Mouse (Mus musculus): ENCODE measurements around the gene Rpl38.

The Rpl38 gene

DNA sequence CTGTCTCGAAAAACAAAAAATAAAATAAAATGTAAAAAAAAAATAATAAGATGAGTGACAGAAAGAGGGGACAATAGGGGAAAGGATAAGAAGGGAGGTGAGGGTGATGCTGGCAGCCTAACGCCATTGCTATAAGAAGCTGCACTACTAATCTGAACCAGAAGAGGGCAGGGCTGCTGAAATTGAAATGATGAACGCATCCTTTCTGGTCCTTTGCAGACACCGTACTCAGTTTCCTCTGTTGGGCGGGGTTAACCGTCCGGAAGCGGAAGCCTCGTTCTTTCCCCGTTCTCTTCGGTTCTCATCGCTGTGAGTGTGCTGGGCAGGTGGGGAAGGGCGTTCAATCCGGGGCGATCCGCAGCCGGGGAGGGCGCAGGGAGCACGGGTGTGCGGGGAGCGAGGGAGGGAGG is at the start of gene Rpl38:
Gene Rpl38, plus strand, starts transcription at position 224 of the 410 bp plus-strand sequence.
- DNase-seq (ENCODE audit: low read depth, low spot score), result peak; percentile 98

DNA sequence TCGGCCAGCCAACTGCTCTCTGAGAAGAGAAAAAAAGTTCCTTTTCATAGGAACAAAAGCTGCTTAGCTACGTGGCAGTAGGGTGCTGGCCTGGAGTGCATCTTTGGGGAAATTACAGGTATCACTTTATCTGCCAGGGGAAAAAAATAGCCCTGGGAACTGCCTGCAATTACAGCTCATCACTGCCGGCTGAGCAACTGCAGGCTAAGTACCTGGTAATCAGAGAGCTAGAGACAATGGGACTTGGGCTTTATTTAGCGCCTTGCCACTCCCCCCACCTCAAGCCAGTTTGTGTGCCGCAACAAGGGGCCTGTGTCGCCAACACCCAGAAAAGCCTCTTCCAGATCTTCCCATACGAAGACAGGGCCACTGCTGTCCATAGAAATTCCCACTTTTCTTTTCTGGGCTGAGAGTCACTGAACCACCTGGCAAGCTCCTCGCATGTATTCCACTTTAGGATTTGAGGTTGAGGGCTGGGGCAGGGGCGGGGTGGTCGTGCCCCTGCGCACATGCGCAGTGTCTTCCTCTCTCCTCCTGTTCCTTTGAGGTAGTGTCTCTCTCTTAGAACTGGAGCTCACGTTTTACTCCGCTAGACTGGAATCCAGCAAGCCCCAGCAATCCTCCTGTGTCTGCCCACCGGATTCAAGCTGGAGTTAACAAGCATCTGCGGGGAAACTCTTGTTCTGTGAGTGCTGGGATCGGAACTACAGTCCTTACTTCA is 49.5 kb upstream of the Rpl38 start:
- DNase-seq (ENCODE audit: low read depth, low spot score), result no peak

DNA sequence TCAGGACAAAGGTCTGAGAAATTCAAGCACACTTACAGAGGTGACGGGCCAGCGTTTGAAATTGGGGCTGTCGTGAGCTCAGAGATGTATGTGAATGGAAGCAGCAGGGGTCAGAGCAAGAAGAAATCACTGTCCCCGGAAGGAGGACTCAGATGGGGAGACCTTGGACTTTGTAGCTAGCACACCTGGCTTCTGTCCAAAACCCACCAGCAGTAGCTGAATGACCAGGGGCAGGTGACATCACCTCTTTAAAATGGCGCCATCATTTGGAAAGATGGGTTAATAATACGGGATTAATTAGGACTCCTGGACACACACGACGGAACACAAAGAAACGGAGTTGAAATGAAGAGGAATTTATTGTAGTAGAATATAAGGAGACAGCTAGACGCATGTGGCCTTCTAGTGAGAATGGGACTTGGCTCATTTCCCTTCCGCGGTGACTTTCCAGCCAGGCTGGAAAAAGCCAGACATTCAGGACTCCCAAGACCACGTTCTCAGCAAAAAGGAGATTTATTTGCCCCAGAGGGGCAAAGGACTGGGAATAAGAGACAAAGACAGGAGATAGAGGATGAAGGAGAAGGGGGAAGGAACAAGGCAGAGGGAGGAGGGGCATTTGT is 42.1 kb upstream of the Rpl38 start:
- DNase-seq (ENCODE audit: low read depth, low spot score), result no peak

DNA sequence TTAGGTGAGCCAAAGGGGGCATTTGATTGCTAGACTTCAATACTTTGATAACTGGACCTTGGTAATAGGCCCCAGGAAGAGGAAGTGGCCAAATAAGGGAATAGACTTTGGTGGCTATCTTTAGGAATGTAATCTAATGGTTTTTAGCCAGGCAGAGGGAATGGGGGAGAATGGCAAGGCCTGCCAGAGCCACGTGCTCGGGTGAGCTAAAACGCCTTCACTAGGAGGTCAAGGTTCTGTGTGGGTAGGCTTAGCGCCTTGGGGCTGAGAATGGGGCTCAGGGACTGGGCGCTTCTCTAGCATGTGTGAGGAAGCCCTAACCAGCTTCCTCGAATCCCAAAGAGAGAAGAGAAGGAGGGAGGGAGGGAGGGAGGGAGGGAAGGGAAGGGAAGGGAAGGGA is 41.3 kb upstream of the Rpl38 start:
- no peak for DNase-seq (ENCODE audit: low read depth, low spot score)

DNA sequence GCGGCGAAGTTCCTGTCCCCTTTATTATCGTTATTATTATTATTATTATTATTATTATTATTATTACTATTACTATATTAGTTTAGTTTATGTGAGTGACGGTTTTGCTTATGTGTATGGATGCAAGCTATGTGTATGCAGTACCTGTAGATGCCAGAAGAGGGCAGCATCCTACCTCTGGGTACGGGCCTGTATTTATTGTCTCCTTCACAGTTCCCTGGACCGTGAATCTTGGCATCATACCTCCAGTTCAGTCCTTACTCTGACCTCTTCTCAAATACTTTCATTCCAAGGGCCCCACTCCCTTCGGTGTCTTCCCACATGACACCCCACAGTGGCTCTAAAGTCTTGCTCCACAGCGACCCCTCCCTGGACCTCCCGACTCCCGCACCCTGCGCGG is 40.3 kb upstream of the Rpl38 start:
- peak; percentile 43 for DNase-seq (ENCODE audit: low read depth, low spot score)

DNA sequence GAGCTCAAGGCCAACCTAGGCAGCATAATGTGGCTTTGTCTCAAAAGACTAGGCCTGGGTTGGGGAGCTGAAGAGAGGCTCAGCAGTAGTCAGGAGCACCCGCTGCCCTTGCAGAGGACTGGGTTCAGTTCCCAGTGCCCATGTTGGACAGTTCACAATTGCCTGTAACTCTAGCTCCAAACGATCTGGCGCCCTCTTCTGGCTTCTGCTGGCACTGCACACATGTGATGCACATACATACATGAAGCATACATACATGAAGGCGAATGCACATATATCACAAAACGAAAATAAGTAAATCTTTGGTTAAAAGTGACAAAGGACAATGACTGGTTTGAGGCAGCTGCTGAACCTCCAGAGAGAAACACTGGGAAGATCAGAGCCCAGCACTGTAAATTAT is 38.3 kb upstream of the Rpl38 start:
- no peak for DNase-seq (ENCODE audit: low read depth, low spot score)

DNA sequence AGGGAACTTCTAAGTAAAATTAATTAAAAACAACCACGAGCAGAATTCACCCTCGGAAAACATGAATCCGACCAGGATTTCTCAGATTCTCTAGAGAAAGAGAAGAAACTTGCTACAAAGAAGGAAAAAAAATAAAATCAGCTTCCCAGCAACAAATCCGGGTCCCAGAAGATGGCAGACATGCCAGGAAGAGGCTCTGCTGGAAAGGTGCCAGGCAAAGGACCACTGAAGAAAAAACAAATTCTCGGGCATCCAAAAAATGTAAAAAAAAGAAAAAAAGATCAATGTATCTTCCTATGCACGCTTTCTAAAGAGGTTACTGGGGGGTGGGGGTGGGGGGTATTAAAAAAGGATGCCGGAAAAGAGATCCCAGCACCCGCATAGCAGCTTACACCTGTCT is 36.1 kb upstream of the Rpl38 start:
- DNase-seq (ENCODE audit: low read depth, low spot score), result no peak

DNA sequence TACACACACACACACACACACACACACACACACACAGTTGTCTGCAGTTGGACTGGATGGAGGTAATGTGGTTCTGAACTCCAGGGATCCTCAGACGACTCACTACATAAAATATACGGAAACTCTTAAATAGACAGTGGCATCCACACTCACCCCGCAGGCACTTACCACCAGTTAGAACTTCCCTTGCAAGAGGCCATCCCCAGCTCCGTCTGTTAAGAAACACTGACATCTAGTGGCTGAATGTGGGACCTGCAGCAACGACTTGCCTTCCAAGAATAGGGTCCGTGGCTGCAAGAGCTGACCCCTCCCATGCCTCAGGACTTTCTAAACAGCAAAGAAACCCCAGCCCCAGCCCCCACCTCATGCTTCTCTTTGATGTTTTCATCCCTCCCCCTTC is 32.0 kb upstream of the Rpl38 start:
- DNase-seq (ENCODE audit: low read depth, low spot score), result peak; percentile 94

DNA sequence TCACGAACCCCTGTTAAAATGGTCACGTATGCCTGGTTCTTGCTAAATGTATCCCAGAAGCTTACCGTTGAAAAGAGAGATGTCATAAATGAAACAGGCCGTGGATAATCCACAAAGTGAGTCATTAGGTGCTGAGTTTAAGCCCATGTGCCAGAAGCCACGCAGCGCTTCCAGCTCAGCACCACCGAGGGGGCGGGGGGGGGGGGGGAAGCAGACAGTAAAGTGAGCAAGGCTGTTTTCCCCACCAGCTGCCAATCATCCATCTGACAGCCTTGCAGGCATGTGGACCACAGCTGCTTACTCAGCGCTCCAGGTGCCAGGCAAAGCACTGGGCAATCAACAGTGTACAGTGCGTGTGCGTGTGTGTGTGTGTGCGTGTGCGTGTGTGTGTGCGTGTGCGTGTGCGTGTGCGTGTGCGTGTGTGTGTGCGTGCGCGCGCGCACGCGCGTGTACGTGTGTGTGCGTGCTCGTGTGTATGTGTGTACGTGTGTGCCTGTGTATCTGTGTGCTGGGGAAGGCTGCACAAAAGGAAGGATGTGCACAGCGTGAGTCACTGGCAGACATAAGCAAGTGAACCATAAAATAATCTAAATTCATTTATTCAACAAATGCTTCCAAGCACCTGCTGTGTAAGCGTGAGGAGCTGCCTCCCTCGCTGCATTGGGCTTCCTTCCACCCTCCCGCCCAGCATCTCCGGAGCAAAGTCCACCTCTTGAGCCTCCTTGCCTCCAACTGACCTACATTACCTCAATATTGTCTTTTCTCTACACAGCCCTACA is 31.4 kb upstream of the Rpl38 start:
- DNase-seq (ENCODE audit: low read depth, low spot score), result peak; percentile 51

DNA sequence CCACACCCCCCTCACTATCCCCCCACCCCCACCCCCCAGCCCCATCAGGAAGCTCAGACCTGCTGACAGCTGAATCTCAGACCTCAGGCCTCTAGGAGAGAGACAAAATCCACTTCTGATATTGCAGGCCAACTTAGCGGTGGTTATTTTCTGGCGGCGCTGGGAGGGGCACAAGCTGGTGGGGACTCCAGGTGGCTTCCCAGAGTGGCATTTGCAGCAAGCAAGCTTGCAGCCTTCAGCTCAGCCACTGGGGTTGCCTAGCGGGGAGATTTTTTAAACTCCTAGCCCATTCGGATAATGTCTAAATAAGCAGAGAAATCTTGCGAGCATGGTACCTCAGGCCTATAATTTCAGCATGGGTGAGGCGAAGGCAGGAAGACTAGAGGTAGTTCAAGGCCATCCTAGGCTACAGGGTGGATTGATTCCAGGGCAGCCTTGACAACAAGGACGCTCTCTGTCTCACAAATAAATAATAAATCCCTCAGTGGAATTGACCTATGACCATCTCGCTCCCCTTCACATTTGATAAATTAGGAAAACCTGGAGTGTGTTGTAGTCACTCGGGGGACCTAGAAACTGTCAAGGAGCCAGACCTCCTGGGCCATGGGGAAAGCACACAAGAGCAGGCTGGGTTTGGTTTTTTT is 29.6 kb upstream of the Rpl38 start:
- no peak for DNase-seq (ENCODE audit: low read depth, low spot score)

DNA sequence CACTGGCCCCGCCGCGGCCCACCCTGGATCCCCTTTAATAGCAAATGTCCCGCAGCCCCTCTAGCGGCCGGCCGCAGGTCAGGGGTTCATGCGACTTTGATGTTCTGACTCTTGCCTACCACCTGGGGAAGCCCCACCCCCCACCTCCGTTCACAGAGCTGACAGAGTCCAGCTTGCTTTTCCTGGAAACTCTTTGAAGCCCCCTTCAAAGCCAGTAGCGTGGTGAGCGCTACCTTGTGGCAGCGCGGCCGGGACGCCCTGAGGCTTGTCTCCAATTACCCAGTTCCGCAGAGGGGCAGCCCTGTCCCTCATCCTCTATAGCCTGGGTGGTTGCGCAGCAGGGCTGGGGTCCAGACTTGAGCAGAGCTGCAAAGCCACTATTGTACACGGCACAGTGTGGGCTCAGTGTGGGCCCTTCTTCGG is 28.6 kb upstream of the Rpl38 start:
- DNase-seq (ENCODE audit: low read depth, low spot score), result peak; percentile 61

DNA sequence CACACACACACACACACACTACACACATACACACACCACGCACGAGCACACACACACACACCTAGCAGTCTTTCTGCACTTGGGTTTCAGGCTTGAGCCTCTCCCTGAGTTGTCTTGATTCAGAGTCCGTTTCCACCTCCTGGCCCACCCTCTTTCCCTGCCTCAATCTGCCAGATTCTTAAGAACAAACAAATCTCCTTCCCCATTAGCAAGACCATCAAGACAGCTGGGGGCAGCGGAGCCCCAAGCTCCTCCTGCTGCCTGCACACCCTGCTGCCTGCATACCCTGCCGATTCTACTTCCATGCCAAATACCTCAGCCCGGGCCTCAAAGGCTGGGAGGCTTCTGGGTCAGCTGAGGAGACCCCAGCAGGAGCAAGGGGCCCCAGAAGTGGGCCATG is 27.7 kb upstream of the Rpl38 start:
- no peak for DNase-seq (ENCODE audit: low read depth, low spot score)

DNA sequence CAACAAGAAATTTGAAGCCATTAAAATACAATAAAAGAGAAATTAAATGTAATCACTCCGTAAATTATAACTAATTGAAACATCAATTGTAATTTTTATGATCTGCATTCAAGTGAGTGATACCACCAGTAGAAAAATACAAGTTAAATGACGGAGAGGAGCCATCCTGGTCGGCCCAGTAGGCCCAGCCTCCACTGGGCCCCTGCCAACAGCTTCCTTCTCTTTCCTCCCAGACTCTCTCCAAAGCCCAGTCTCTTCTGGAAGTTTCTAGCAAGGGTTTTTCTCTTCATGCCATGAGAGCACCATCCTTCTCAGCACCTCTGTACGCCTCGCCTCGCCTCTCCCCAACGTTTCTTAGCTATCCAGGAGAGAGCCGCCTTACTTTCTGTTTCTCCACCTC is 27.2 kb upstream of the Rpl38 start:
- DNase-seq (ENCODE audit: low read depth, low spot score), result no peak

DNA sequence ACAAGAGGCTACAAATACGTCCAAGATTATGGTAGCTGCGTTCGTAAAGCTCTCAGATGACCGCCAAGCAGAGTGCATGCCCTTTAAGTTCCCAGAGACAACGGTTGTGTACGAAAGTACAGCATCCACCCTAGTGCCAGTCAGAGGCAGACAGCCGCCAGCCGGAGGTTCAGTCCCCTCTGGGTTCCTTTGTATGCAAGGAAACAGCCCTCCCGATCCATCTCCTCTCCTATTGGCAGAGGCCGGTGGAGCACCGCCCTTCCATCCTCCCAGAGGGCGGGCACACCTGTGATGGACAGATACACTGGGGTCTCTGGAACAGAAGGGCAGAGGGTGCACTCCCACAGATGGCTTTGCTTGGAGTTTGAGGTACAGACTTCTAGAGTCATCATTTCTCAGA is 26.1 kb upstream of the Rpl38 start:
- DNase-seq (ENCODE audit: low read depth, low spot score), result peak; percentile 47

DNA sequence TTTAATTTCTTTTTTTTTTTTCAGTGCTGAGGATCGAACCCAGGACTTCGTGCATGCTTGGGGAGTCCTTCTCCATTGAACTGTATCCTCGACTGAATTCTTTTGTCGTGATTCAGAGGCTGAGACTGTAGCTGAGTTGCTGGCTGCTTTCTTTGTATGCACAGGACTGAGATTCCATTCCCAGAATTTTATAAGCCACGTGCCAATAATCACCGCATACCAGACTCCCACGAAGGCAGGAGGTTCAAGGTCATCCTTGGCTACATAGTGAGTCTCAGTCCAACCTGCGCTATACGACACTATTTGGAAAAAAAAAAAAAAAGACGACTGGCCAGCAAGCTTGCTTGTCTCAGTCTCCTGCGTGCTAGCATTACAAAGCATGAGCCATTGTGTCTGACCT is 25.4 kb upstream of the Rpl38 start:
- DNase-seq (ENCODE audit: low read depth, low spot score), result no peak

DNA sequence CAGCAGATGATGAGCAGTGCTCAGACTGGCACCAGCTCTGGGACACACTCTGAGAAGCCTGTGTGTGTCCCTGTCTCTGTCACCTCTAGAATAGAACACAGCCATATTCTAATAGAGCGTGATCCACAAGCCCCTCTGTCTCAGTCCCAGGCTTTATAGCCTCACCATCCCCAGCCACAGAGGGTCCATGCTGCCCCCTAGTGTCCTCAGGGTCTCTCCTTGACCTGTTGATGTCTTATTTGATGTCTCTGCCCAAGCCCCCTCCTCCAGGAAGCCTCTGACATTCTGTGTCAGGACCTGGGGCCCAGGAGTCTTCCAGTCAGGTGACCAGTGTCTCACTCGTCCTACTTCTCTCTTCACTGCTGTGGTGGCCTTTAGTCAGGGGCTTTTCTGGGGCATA is 24.2 kb upstream of the Rpl38 start:
- DNase-seq (ENCODE audit: low read depth, low spot score), result no peak

DNA sequence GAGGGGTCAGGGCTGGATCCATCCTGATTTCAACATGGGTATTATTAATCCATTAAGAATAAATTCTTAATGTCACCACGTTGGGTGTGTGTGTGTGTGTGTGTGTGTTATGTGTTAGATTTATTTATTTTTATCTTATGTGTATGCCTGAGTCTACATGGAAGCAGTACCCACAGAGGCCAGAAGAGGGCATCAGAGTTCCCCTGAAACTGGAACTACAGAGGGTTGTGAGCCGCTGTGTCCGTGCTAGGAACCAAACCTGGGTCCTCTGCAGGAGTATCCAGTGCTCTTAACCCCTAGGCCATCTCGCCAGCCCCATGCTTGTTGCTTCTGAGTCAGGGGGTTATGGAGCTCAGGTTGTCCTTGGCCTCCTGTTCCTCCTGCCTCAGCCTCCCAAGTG is 18.8 kb upstream of the Rpl38 start:
- DNase-seq (ENCODE audit: low read depth, low spot score), result no peak

DNA sequence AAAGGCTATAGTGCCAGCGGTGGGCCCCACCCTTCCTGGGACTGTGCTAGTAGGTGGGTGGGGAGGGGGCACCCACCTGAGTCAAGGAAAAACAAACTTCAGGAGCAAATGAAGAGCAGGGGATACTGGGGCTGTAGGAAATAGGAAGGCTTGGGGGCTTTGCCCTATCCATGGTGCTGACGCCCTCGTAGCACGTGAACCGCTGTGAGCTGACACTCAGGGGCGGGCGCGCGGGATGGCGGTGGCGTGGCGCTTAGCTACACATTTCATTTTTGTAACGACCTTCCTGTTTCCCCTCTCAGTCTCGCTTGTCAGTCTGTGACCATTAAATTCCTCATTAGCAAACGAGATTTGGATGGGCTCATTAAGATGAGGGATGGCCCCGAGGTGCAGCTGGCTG is 15.8 kb upstream of the Rpl38 start:
- DNase-seq (ENCODE audit: low read depth, low spot score), result peak; percentile 63

DNA sequence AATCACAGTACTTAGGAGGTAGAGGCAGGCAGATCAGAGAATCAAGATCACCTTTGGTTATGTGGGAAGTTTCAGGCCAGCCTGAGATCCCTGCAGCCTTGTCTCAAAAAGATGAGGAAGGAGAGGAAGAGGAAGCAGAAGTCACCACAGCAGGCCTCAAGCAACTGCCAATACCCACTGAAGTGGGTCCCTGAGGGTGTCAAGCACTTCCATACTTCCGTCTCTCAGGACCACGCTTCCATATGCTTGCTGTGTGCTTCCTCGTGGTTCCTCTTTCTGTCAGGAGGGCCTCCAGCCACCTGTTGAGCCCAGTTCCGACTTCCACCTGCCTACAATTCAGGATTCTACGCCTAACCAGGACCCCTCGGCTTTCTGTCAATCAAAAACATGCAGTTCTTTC is 14.7 kb upstream of the Rpl38 start:
- no peak for DNase-seq (ENCODE audit: low read depth, low spot score)

DNA sequence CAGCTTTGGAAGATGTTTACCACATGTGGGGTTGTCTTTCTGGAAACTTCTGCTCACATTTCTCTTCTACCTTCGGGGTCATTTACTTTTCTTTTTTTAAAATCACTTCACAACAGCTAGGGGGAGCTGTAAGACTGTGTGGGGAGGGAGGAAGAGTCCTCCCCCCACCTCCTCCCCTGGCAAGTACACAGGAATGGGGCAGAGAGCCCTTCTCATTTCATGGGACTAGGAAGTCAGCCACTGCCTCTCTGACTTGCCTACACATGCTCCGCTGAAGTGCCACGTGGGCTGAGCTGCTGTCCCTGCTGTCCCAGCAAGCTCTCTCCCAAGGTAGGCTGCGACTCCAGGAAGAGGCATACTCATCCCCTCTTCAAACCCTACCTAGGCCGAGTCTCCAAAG is 13.8 kb upstream of the Rpl38 start:
- no peak for DNase-seq (ENCODE audit: low read depth, low spot score)

DNA sequence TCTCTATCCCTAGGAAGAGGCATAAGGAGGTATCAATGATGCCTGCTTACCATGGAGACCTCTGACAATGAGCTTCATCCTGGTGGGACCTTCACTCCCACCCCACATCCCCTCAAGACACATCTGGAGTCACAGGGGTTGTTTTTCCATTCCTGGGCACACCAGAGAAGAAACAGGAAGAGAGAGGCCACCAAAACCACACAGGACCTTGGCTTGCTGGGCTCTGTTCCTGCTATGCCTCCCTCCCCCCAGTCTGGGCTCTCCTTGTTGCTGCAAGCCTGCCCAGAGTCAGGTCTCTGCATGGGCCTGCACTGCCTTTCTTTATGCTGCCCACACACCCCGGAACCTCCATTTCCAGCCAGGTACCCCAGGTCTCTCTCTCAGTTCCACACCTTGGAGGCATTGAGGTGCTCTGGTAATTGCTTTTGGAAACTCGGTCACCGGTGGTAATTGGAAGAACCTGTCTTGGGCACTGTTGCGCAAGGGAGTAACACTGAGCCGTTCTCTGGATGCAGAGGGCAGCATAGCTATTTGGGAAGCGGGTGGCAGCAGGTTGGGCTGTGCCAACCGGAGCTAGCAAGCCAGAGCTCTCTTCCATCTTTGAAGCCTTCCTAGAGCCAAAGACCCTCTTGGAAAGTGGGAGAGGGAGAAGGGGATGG is 12.8 kb upstream of the Rpl38 start:
- no peak for DNase-seq (ENCODE audit: low read depth, low spot score)

Measured in mesoderm, embryonic 11.5 days (tissue).